Mouse (Mus musculus): ENCODE measurements at regions not wholly inside any gene's neighbourhood (a gene's known extent, or its start where the extent isn't known, plus 50 kb on each side); places are given as distances from the start of the nearest gene placed in this dataset.

GRCm38 (mm10) chr15:7008725-7009380, 81.6 kb upstream of the Lifr start:
- Histone ChIP-seq H3K4me3 (replicated peaks) (no peak overlapping the region), H3K4me2 (replicated peaks) (no peak overlapping the region), H3K9me3 (no peaks in the 10 kb centered on the region), H3K27me3 (replicated peaks) (0 out of 2 replicates have a peak, but pooled peaks cover 5% of the 10 kb centered on the region), H3K4me1 (replicated peaks) (peaks cover 8% of the 10 kb centered on the region; the same call in 1 of the 2 replicates), H3K9ac (no peak overlapping the region), H3K36me3 (no peaks in the 10 kb centered on the region), H3K27ac (no peak overlapping the region)
- WGBS: 88% methylated on average over 7 of the region's 7 CpGs
- ATAC-seq: no peak

GRCm38 (mm10) chr15:7010966-7011695, 79.3 kb upstream of the Lifr start:
- Histone ChIP-seq H3K4me3 (replicated peaks) (no peak overlapping the region), H3K4me2 (replicated peaks) (no peak overlapping the region), H3K27me3 (replicated peaks) (0 out of 2 replicates have a peak, but pooled peaks cover 8% of the 10 kb centered on the region), H3K9ac (no peak overlapping the region), H3K36me3 (no peaks in the 10 kb centered on the region), H3K27ac (no peak overlapping the region), H3K4me1 (replicated peaks) (peaks cover 20% of the 10 kb centered on the region; the same call in 1 of the 2 replicates), H3K9me3 (no peaks in the 10 kb centered on the region)
- 76% methylated on average over 4 of the region's 4 CpGs for WGBS
- no peak for ATAC-seq

- H3K9ac ChIP-seq: no peak overlapping the region
- no peak overlapping the region for H3K4me3 ChIP-seq (replicated peaks)
- no peaks in the 10 kb centered on the region for H3K36me3 ChIP-seq
- no peak overlapping the region for H3K4me2 ChIP-seq (replicated peaks)
- H3K27me3 ChIP-seq (replicated peaks): 0 out of 2 replicates have a peak, but pooled peaks cover 8% of the 10 kb centered on the region
- no peaks in the 10 kb centered on the region for H3K9me3 ChIP-seq
- H3K27ac ChIP-seq: no peak overlapping the region
- ATAC-seq: no peak
- 47% methylated on average over 2 of the region's 2 CpGs for WGBS
- peaks cover 21% of the 10 kb centered on the region; the same call in 1 of the 2 replicates for H3K4me1 ChIP-seq (replicated peaks)
These were observed 78.7 kb upstream of the Lifr start for GRCm38 (mm10) chr15:7011696-7012070.

GRCm38 (mm10) chr15:7012446-7012845, 78.0 kb upstream of the Lifr start:
- H3K4me3 ChIP-seq (replicated peaks): no peak overlapping the region
- H3K27me3 ChIP-seq (replicated peaks): 0 out of 2 replicates have a peak, but pooled peaks cover 8% of the 10 kb centered on the region
- H3K4me1 ChIP-seq (replicated peaks): peaks cover 21% of the 10 kb centered on the region; the same call in 1 of the 2 replicates
- ATAC-seq: peak; percentile 26; the same call in 1 of the 2 replicates
- H3K4me2 ChIP-seq (replicated peaks): no peak overlapping the region
- no peaks in the 10 kb centered on the region for H3K36me3 ChIP-seq
- no peak overlapping the region for H3K9ac ChIP-seq
- WGBS: 79% methylated on average over 6 of the region's 6 CpGs
- no peaks in the 10 kb centered on the region for H3K9me3 ChIP-seq
- no peak overlapping the region for H3K27ac ChIP-seq

GRCm38 (mm10) chr15:7013047-7013446, 77.4 kb upstream of the Lifr start:
- H3K4me1 ChIP-seq (replicated peaks): peaks cover 21% of the 10 kb centered on the region; the same call in 1 of the 2 replicates
- no peak overlapping the region for H3K27ac ChIP-seq
- WGBS: 44% methylated on average over 5 of the region's 5 CpGs
- no peaks in the 10 kb centered on the region for H3K36me3 ChIP-seq
- no peaks in the 10 kb centered on the region for H3K9me3 ChIP-seq
- no peak overlapping the region for H3K4me3 ChIP-seq (replicated peaks)
- H3K4me2 ChIP-seq (replicated peaks): no peak overlapping the region
- no peak for ATAC-seq
- H3K9ac ChIP-seq: no peak overlapping the region
- H3K27me3 ChIP-seq (replicated peaks): 0 out of 2 replicates have a peak, but pooled peaks cover 8% of the 10 kb centered on the region

GRCm38 (mm10) chr15:7014984-7015383, 75.4 kb upstream of the Lifr start:
- Histone ChIP-seq H3K4me3 (replicated peaks) (no peak overlapping the region), H3K9ac (no peak overlapping the region), H3K36me3 (no peaks in the 10 kb centered on the region), H3K27ac (no peak overlapping the region), H3K4me1 (replicated peaks) (peaks cover 21% of the 10 kb centered on the region; the same call in 1 of the 2 replicates), H3K9me3 (no peaks in the 10 kb centered on the region), H3K4me2 (replicated peaks) (no peak overlapping the region), H3K27me3 (replicated peaks) (0 out of 2 replicates have a peak, but pooled peaks cover 3% of the 10 kb centered on the region)
- 33% methylated on average over 2 of the region's 2 CpGs for WGBS
- peak; percentile 93 for ATAC-seq

- Histone ChIP-seq H3K9ac (no peak overlapping the region), H3K4me1 (replicated peaks) (peaks cover 21% of the 10 kb centered on the region; the same call in 1 of the 2 replicates), H3K27me3 (replicated peaks) (0 out of 2 replicates have a peak, but pooled peaks cover 3% of the 10 kb centered on the region), H3K36me3 (no peaks in the 10 kb centered on the region), H3K9me3 (no peaks in the 10 kb centered on the region), H3K27ac (no peak overlapping the region), H3K4me3 (replicated peaks) (no peak overlapping the region), H3K4me2 (replicated peaks) (no peak overlapping the region)
- ATAC-seq: no peak
- WGBS: 57% methylated on average over 3 of the region's 3 CpGs
These were observed 74.4 kb upstream of the Lifr start for GRCm38 (mm10) chr15:7016018-7016417.

GRCm38 (mm10) chr15:7017281-7017845, 73.1 kb upstream of the Lifr start:
- ATAC-seq: no peak
- no peak overlapping the region for H3K9ac ChIP-seq
- 46% methylated on average over 6 of the region's 6 CpGs for WGBS
- H3K9me3 ChIP-seq: no peaks in the 10 kb centered on the region
- no peaks in the 10 kb centered on the region for H3K36me3 ChIP-seq
- no peak overlapping the region for H3K4me3 ChIP-seq (replicated peaks)
- H3K4me1 ChIP-seq (replicated peaks): peaks cover 19% of the 10 kb centered on the region; the same call in 1 of the 2 replicates
- H3K4me2 ChIP-seq (replicated peaks): no peak overlapping the region
- H3K27ac ChIP-seq: no peak overlapping the region
- 0 out of 2 replicates have a peak, but pooled peaks cover 3% of the 10 kb centered on the region for H3K27me3 ChIP-seq (replicated peaks)

- Histone ChIP-seq H3K9ac (no peak overlapping the region), H3K27ac (no peak overlapping the region), H3K4me1 (replicated peaks) (no peaks in the 10 kb centered on the region), H3K27me3 (replicated peaks) (no peaks in the 10 kb centered on the region), H3K4me2 (replicated peaks) (no peak overlapping the region), H3K36me3 (no peaks in the 10 kb centered on the region), H3K4me3 (replicated peaks) (no peak overlapping the region), H3K9me3 (no peaks in the 10 kb centered on the region)
- ATAC-seq: no peak
These were observed 67.8 kb upstream of the Lifr start for GRCm38 (mm10) chr15:7022660-7023059.

- Histone ChIP-seq H3K9ac (no peak overlapping the region), H3K4me2 (replicated peaks) (no peak overlapping the region), H3K9me3 (no peaks in the 10 kb centered on the region), H3K4me1 (replicated peaks) (no peaks in the 10 kb centered on the region), H3K27me3 (replicated peaks) (no peaks in the 10 kb centered on the region), H3K4me3 (replicated peaks) (no peak overlapping the region), H3K36me3 (no peaks in the 10 kb centered on the region), H3K27ac (no peak overlapping the region)
- WGBS: 37% methylated on average over 4 of the region's 4 CpGs
- ATAC-seq: 0 out of 2 replicates have a peak, but pooled peaks have one; percentile 41
These were observed 65.2 kb upstream of the Lifr start for GRCm38 (mm10) chr15:7025194-7025593.

GRCm38 (mm10) chr15:7031297-7032043, 58.9 kb upstream of the Lifr start:
- Histone ChIP-seq H3K4me3 (replicated peaks) (no peak overlapping the region), H3K27ac (no peak overlapping the region), H3K9me3 (no peaks in the 10 kb centered on the region), H3K9ac (no peak overlapping the region), H3K4me1 (replicated peaks) (no peaks in the 10 kb centered on the region), H3K36me3 (no peaks in the 10 kb centered on the region), H3K27me3 (replicated peaks) (no peaks in the 10 kb centered on the region), H3K4me2 (replicated peaks) (no peak overlapping the region)
- no peak for ATAC-seq
- WGBS: 56% methylated on average over 6 of the region's 6 CpGs

GRCm38 (mm10) chr15:7037475-7037874, 52.9 kb upstream of the Lifr start:
- H3K9me3 ChIP-seq: no peaks in the 10 kb centered on the region
- H3K27me3 ChIP-seq (replicated peaks): no peaks in the 10 kb centered on the region
- H3K36me3 ChIP-seq: no peaks in the 10 kb centered on the region
- no peaks in the 10 kb centered on the region for H3K4me1 ChIP-seq (replicated peaks)
- ATAC-seq: no peak
- H3K4me2 ChIP-seq (replicated peaks): no peak overlapping the region
- 60% methylated on average over 8 of the region's 8 CpGs for WGBS
- H3K27ac ChIP-seq: no peak overlapping the region
- no peak overlapping the region for H3K4me3 ChIP-seq (replicated peaks)
- no peak overlapping the region for H3K9ac ChIP-seq

Data from intestine, embryonic 15.5 days (tissue).